Mouse (Mus musculus): ENCODE measurements around the gene Trappc4. TPM values are rescaled to one million over a fixed set of nuclear protein-coding genes. Genes with fewer than 3 reads are reported as not detected.
"Not testable (repeated sequence)": the region's sequence is repeated elsewhere in the genome, so short reads cannot be mapped to it uniquely, and the experiment has no call there.

Trappc4 gene
- polyA plus RNA-seq, 1 experiment from 2014 or later = 314 TPM

DNA sequence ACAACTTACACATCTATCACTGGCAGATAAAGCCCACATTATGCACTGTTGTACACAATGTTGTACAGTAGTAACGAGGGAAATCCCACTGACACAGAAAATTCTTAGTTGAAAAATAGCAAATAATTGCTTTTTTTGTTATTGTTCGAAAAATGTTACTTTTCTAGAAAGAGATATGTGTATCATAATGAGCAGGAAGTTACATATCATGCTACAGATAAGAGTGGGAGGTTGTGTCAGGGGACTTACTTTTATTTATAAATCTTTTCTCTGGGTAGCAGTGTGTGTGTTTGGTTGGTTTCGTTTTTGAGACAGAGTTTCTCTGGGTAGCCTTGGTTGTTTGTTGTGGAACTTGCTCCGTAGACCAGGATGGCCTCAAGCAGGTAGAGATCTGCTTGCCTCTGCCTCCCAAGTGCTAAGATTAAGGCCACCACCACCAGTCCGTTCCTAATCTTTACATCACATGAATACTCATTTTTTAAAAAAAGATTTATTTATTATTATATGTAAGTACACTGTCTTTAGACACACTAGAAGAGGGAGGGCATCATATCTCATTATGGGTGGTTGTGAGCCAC lies 29.2 kb downstream of the Trappc4 start:
- Histone ChIP-seq H3K4me3 (peak overlapping the region; percentile 90), H3K9me3 (replicated peaks) (no peaks in the 10 kb centered on the region), H3K27ac (peak overlapping the region; percentile 77), H3K36me3 (ENCODE audit: poor library complexity, severe bottlenecking) (peaks cover 27% of the 10 kb centered on the region), H3K27me3 (no peaks in the 10 kb centered on the region), H3K4me1 (peaks cover 21% of the 10 kb centered on the region), H3K9ac (peak overlapping the region; percentile 81), H3K4me2 (peak overlapping the region; percentile 93)
- ATAC-seq = no peak
- 91% methylated on average over 5 of the region's 5 CpGs for WGBS

DNA sequence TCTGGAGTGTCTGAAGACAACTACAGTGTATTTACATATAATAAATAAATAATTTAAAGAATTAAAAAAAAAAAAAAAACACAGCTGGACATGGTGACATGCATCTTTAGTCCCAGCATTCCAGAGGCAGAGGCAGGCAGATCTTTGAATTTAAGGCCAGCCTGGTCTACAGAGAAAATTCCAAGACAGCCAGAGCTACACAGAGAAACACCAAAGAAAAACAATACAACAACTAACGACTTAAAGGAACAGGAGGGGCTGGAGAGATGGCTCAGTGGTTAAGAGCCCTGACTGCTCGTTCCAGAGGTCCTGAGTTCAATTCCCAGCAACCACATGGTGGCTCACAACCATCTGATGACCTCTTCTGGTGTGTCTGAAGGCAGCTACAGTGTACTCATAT lies 30.1 kb downstream of the Trappc4 start:
- ATAC-seq, H3K9ac ChIP-seq: not testable (repeated sequence)
- WGBS = 80% methylated on average over 2 of the region's 2 CpGs

DNA sequence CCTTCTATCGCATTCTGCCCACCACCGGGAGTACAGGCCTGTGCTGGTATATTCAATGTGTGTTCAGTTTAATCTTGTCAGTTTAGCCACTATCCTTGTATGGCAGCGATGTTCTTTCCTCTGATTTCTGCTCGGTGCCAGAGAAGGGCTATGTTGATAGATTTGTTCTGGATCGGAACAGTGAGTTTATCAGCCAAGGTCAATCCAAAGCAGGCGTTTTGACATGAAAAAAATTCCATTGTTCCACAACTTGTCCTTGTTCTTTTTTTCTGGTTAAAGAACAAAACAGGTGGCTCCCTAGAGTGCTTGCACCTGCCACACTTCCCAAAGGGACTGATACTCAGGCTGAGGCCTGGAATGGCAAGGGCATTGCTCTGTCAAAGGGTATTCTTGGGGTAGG lies 31.3 kb downstream of the Trappc4 start:
- Histone ChIP-seq H3K4me1 (peaks cover 21% of the 10 kb centered on the region), H3K4me2 (no peak overlapping the region), H3K4me3 (no peak overlapping the region), H3K9me3 (replicated peaks) (no peaks in the 10 kb centered on the region), H3K27ac (no peak overlapping the region), H3K27me3 (no peaks in the 10 kb centered on the region), H3K9ac (no peak overlapping the region), H3K36me3 (ENCODE audit: poor library complexity, severe bottlenecking) (peaks cover 6% of the 10 kb centered on the region)
- ATAC-seq = no peak
- WGBS = 89% methylated on average over 6 of the region's 6 CpGs

More for the DNA sequence above, 30.1 kb downstream of the Trappc4 start:
- H3K4me3 ChIP-seq; H3K27me3 ChIP-seq; H3K27ac ChIP-seq; H3K9me3 ChIP-seq (replicated peaks); H3K4me2 ChIP-seq: not testable (repeated sequence)
- H3K36me3 ChIP-seq (ENCODE audit: poor library complexity, severe bottlenecking) = peaks cover 18% of the 10 kb centered on the region
- peaks cover 21% of the 10 kb centered on the region for H3K4me1 ChIP-seq

DNA sequence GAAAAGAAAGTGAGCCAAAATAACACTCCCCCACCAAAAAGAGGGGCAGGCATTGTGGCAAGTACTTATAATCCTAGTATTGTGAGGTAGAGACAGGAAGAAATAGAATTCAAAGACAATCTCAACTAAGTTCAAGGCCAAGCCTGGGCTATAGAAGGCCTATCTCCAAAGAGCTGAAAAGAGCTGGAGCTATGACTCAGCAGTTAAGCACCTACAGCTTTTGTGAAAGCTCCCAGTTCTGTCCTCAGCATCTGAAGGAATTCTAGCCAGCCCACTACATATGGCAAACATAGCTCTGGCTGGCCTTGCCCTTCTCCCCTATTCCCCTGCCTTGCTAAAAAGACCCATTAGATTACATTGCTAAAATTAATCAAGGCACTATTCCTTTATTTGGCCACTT lies 34.0 kb downstream of the Trappc4 start:
- Histone ChIP-seq H3K4me3 (no peak overlapping the region), H3K4me1 (peaks cover 8% of the 10 kb centered on the region; the same call in 1 of the 2 replicates), H3K27me3 (no peaks in the 10 kb centered on the region), H3K27ac (no peak overlapping the region), H3K4me2 (no peak overlapping the region), H3K9ac (no peak overlapping the region), H3K9me3 (replicated peaks) (no peaks in the 10 kb centered on the region), H3K36me3 (ENCODE audit: poor library complexity, severe bottlenecking) (no peaks in the 10 kb centered on the region)
- ATAC-seq = no peak

DNA sequence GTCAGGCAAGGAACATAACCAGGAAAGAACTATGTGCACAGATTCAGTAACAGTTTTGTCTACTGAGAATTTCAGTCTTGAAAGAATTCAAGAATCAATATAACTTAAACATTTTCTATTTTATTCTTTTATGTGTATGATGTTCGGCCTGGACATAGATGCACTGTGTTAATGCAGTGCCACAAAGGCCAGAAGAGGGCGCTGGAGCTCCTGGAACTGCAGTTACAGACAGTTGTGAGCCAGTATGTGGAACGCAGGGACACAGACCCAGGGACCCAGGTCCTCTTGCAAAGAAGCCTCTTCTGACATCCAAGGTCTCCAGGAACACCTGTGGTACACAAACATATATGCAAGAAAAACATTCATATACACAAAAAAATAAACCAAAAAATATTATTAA lies 42.9 kb downstream of the Trappc4 start:
- 57% methylated on average over 3 of the region's 3 CpGs for WGBS
- peaks cover 11% of the 10 kb centered on the region for H3K4me1 ChIP-seq
- H3K4me3 ChIP-seq = no peak overlapping the region
- no peak overlapping the region for H3K9ac ChIP-seq
- no peaks in the 10 kb centered on the region for H3K9me3 ChIP-seq (replicated peaks)
- no peak overlapping the region for H3K4me2 ChIP-seq
- no peak for ATAC-seq
- H3K36me3 ChIP-seq (ENCODE audit: poor library complexity, severe bottlenecking) = peaks cover 3% of the 10 kb centered on the region
- no peak overlapping the region for H3K27ac ChIP-seq
- no peaks in the 10 kb centered on the region for H3K27me3 ChIP-seq

DNA sequence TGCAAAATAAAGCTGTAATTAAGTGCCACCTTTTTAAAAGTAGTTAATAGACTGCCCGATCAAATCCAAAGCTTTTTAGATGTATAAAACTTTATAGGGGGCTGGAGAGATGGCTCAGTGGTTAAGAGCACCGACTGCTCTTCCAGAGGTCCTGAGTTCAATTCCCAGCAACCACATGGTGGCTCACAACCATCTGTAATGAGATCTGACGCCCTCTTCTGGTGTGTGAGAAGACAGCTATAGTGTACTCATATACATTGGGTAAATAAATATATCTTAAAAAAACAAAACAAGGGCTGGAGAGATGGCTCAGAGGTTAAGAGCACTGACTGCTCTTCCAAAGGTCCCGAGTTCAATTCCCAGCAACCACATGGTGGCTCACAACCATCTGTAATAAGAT lies 45.5 kb downstream of the Trappc4 start:
- not testable (repeated sequence) for H3K9me3 ChIP-seq (replicated peaks); H3K27me3 ChIP-seq
- H3K9ac ChIP-seq = peak overlapping the region; percentile 88; the same call in 1 of the 2 replicates
- peak; percentile 59; the same call in 1 of the 2 replicates for ATAC-seq
- H3K27ac ChIP-seq = peak overlapping the region; percentile 40; the same call in 1 of the 2 replicates
- peaks cover 11% of the 10 kb centered on the region for H3K4me1 ChIP-seq
- WGBS = 46% methylated on average over 4 of the region's 4 CpGs
- H3K4me3 ChIP-seq = peak overlapping the region; percentile 96
- H3K36me3 ChIP-seq (ENCODE audit: poor library complexity, severe bottlenecking) = peaks cover 26% of the 10 kb centered on the region
- H3K4me2 ChIP-seq = peak overlapping the region; percentile 70

DNA sequence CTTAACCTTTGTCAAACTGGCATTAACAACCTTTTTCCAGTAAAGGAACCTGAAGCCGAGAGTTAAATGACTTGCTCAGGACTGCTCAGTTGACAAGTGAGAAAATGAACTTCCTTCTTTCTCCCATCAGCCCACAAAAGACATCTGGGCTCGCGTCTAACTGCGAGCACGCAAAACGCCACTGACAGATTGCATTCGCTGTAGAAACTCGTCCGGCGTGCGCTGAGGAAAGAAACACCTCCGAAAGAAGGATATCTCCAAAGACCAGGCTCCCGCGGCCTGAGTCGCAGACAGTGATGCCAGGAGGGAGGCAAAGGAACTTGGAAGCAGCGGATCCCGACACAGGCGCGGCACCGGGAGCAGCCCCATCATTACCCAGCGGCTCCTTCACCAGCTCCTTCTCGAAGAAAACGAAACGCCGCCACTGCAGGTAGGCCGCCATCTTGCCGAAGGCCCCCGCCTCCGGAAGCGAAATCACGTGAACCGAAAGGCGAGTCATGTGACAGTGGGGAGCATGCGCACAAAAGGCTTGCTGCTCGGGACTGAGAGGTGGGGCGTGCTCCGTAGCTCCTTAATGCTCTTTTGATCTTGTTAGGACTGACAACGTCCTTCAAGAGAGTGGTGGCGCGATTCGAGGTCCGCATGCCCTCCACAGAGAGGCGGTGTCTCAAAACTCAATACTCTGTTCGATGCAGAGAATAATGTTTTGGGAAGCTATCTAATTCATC lies 46.0 kb downstream of the Trappc4 start, which contains the start of gene Vps11:
Gene Vps11 (minus strand): TSS at position 481 of the 728 bp plus-strand sequence.
- Histone ChIP-seq H3K9me3 (replicated peaks) (no peaks in the 10 kb centered on the region), H3K36me3 (ENCODE audit: poor library complexity, severe bottlenecking) (peaks cover 32% of the 10 kb centered on the region), H3K9ac (peak within 1 kb of the TSS; percentile 88), H3K27ac (peak within 1 kb of the TSS; percentile 57), H3K27me3 (no peaks in the 10 kb centered on the region), H3K4me2 (peak within 1 kb of the TSS; percentile 70), H3K4me3 (peak within 1 kb of the TSS; percentile 96), H3K4me1 (peaks cover 11% of the 10 kb centered on the region)
- peak; percentile 96 for ATAC-seq
- under 1% methylated on average over 44 of the region's 44 CpGs for WGBS

DNA sequence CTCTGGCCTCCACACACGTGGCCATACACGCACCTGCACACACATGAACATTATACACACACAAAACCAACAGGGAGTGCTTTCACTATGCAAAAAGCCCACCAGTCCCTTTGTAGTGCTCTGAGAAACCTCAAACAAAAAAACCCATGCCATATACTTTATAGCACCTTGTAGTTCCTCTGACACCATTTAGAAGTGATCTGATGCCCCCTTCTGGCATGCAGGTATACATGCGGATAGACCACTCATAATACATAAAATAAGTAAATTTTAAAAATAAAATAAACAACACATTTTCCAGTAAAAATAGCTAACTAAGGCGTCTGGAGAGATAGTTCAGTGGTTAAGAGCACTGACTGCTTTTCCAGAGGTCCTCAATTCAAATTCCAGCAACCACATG lies 50.2 kb downstream of the Trappc4 start:
- Histone ChIP-seq H3K9ac (peak overlapping the region; percentile 30; the same call in 1 of the 2 replicates), H3K36me3 (ENCODE audit: poor library complexity, severe bottlenecking) (peaks cover 73% of the 10 kb centered on the region), H3K27ac (no peak overlapping the region), H3K9me3 (replicated peaks) (no peaks in the 10 kb centered on the region), H3K4me1 (peaks cover 11% of the 10 kb centered on the region), H3K27me3 (no peaks in the 10 kb centered on the region), H3K4me2 (no peak overlapping the region), H3K4me3 (no peak overlapping the region)
- no peak for ATAC-seq
- WGBS = 80% methylated on average over 4 of the region's 4 CpGs

Small RNAs within 50 kb of the gene (microRNA-seq; reads per million reads assigned to microRNA genes)
- gene Mir7085 = not detected

Other genes with a start within 250 kb of the Trappc4 start
- 25.2 and 26.4 TPM in 2 replicates for gene Cbl, start 173.6 kb downstream of the Trappc4 start, polyA plus RNA-seq (2015; fragmentation: Nextera tagmentation; extraction: Ambion mirVana)
- not detected in 2 replicates for gene Ccdc153, start 166.9 kb downstream of the Trappc4 start, polyA plus RNA-seq (2015; fragmentation: Nextera tagmentation; extraction: Ambion mirVana)
- 0.39 and 0.40 TPM in 2 replicates for gene Pdzd3, start 156.1 kb downstream of the Trappc4 start, polyA plus RNA-seq (2015; fragmentation: Nextera tagmentation; extraction: Ambion mirVana)
- 4.4 and 4.5 TPM in 2 replicates for gene Nlrx1, start 139.0 kb downstream of the Trappc4 start, polyA plus RNA-seq (2015; fragmentation: Nextera tagmentation; extraction: Ambion mirVana)
- 9.2 and 10.9 TPM in 2 replicates for gene Abcg4, start 119.0 kb downstream of the Trappc4 start, polyA plus RNA-seq (2015; fragmentation: Nextera tagmentation; extraction: Ambion mirVana)
- 30.5 and 38.4 TPM in 2 replicates for gene Hinfp, start 101.9 kb downstream of the Trappc4 start, polyA plus RNA-seq (2015; fragmentation: Nextera tagmentation; extraction: Ambion mirVana)
- gene C2cd2l, start 87.3 kb downstream of the Trappc4 start, polyA plus RNA-seq (2015; fragmentation: Nextera tagmentation; extraction: Ambion mirVana) = 14.0 and 19.6 TPM in 2 replicates
- gene Dpagt1, start 81.6 kb downstream of the Trappc4 start, polyA plus RNA-seq (2015; fragmentation: Nextera tagmentation; extraction: Ambion mirVana) = 36.8 and 40.1 TPM in 2 replicates
- 393 TPM in 2 replicates for gene H2afx, start 72.9 kb downstream of the Trappc4 start, polyA plus RNA-seq (2015; fragmentation: Nextera tagmentation; extraction: Ambion mirVana)
- 91.6 and 92.2 TPM in 2 replicates for gene Hmbs, start 63.4 kb downstream of the Trappc4 start, polyA plus RNA-seq (2015; fragmentation: Nextera tagmentation; extraction: Ambion mirVana)
- gene Vps11, start 45.9 kb downstream of the Trappc4 start, polyA plus RNA-seq (2015; fragmentation: Nextera tagmentation; extraction: Ambion mirVana) = 34.9 and 37.9 TPM in 2 replicates
- 22.4 and 26.5 TPM in 2 replicates for gene Hyou1, start 28.1 kb downstream of the Trappc4 start, polyA plus RNA-seq (2015; fragmentation: Nextera tagmentation; extraction: Ambion mirVana)
- gene Slc37a4, start 10.7 kb downstream of the Trappc4 start, polyA plus RNA-seq (2015; fragmentation: Nextera tagmentation; extraction: Ambion mirVana) = 23.3 and 29.6 TPM in 2 replicates
- 1,416 and 1,661 TPM in 2 replicates for gene Rps25, start 461 bp downstream of the Trappc4 start, polyA plus RNA-seq (2015; fragmentation: Nextera tagmentation; extraction: Ambion mirVana)
- gene Ccdc84, start 11.0 kb upstream of the Trappc4 start, polyA plus RNA-seq (2015; fragmentation: Nextera tagmentation; extraction: Ambion mirVana) = 29.1 and 30.3 TPM in 2 replicates
- gene Foxr1, start 33.5 kb upstream of the Trappc4 start, polyA plus RNA-seq (2015; fragmentation: Nextera tagmentation; extraction: Ambion mirVana) = not detected in 2 replicates
- not detected in 2 replicates for gene Upk2, start 47.4 kb upstream of the Trappc4 start, polyA plus RNA-seq (2015; fragmentation: Nextera tagmentation; extraction: Ambion mirVana)
- 8.6 and 9.1 TPM in 2 replicates for gene Bcl9l, start 75.2 kb upstream of the Trappc4 start, polyA plus RNA-seq (2015; fragmentation: Nextera tagmentation; extraction: Ambion mirVana)
- gene Cxcr5, start 154.3 kb upstream of the Trappc4 start, polyA plus RNA-seq (2015; fragmentation: Nextera tagmentation; extraction: Ambion mirVana) = not detected in 2 replicates
- 28.1 and 30.0 TPM in 2 replicates for gene Ddx6, start 197.3 kb upstream of the Trappc4 start, polyA plus RNA-seq (2015; fragmentation: Nextera tagmentation; extraction: Ambion mirVana)